Mouse (Mus musculus): ENCODE data around the gene 1700016K19Rik.

DNA sequence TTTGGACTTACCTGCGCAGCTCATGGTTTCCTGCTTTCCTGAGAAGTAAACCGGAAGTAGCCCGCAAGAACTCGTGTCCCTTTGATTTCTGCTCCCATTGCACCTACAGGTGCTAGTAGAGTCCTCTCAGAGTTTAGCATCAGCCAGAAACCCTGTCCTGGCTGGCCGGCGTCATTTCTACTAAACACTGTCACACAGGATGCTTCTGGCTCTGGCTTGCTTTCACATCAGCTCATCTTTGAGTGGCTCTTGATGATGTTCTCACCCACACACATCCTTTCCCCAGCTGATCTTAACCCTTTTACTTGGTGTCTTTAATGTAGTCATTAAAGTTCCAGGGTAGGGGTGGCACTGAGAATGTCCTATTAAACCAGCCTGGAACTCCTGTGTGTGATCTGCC, 15.5 kb downstream of the 1700016K19Rik start:
- TF ChIP-seq GATA1 (IDR thresholded peaks at IDR 0.05; ENCODE audit: borderline replicate concordance, low read length) (no peak), FLI1 (IDR thresholded peaks at IDR 0.05; ENCODE audit: low read length) (no peak)

Measured in megakaryocyte, embryonic 14.5 days (primary cell).